Mouse (Mus musculus): ENCODE measurements at regions not wholly inside any gene's neighbourhood (a gene's known extent, or its start where the extent isn't known, plus 50 kb on each side); places are given as distances from the start of the nearest gene placed in this dataset.

DNA sequence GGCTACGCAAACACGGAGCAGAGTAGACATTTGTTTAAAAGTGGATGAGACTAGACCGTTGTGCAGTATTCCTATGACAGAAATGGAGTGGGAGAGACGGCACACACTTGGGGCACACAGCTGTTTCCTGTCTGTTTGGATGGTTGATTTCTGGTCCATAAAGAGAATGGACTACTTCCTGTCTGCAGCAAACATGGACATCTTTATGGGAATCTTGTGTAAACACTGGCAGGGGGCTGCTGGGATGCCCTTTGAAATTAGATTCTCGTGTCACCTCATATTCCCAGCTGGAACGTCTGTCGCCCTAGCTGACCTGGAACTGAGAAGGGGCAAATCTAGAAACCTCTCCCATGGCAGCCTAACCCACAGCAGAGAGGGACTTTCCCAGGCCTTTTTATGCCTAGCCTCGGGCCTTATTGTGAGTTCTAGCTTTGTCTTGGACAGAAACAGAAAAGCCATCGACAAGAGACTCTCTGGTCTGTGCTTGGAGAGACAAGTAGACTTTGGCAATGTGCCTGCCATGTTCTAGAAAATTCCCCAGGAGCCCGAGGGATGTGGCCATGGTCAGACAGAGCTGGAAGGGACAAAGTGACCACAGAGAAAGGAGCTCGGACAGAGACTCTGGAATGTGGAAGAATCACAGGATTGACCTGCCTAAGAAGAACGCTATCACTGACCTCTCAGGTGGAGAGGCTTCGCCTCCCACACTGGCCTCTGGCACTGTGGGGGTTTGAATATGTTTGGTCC lies 107.5 kb downstream of the Mis18a start:
- no peak for DNase-seq (ENCODE audit: low spot score)
- intact Hi-C loops (cut with DNase I): no loop called here

DNA sequence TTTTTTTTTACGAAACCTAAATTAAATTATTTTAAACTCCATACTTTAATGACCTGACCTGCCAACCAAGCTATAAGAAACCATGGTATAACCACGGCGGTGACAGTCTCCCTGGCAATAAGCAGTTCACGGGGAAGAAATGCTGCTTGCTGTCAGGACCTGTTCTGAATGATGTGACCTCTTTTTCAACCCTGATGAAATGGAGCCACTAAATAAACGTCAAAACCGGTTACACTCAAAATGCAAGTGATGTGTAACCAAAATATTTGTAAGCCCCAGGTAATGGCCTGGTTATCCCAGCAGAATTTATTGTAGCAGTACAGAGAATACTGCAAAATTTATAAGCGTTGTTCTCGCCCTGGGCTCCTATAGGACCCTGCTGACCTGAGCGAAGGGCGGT lies 111.4 kb downstream of the Mis18a start:
- DNase-seq (ENCODE audit: low spot score): no peak

DNA sequence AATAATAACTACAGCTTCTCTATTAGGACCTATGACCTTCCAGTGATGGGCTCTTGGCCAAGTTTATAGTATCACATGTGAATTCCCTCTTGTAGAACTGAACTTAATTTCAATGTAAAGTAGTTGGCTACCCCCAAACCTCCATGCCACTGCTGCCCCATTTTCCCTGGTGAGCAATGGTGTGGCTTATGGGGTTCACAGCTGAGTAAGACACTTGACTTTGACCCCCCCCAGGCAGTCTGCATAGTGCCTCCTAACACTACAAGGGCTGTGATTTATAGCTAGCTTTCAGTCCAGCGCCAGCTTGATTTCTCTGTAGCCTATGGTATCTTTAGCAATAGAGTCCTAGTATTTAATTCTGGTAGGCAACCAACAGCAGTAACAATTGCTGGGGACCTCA lies 113.1 kb downstream of the Mis18a start:
- DNase-seq (ENCODE audit: low spot score): no peak
- intact Hi-C loops (cut with DNase I): no loop called here

More for the DNA sequence above, 111.4 kb downstream of the Mis18a start:
- intact Hi-C loops (cut with DNase I): no loop called here

DNA sequence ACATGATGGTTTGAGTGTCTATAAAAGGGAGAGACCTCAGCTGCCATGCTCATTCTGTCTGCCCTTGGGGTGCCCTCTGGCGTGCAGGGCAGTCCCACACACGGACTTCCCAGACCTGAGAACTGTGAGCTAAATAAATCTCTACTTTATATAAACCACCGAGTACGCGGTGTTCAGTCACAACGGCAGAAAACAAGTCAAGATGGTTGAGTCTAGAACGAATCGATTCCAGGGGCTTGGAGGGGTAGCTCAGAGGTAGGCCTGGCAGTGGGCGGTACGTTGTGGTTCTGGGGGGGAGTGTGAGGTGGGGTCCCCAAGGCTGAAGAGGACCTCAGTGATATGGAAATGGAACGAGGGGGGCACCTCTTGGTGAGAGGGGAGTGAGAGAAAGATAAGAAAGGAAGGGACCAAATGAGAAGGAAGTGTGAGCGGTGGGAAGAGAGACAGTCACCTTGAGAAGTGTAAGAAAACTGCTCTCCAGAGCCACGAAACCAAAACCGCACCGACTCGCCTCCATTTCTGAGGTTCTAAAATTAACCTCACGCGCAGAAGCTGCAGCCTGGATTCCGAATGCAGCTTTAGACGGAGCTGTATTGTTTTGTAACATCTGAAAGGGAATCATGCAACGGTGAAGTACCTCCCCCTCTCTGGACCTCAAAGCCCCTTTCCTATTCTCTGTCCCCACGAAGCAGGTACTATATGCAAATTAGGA lies 117.0 kb downstream of the Mis18a start:
- intact Hi-C loops (cut with DNase I): no loop called here
- DNase-seq (ENCODE audit: low spot score): no peak

DNA sequence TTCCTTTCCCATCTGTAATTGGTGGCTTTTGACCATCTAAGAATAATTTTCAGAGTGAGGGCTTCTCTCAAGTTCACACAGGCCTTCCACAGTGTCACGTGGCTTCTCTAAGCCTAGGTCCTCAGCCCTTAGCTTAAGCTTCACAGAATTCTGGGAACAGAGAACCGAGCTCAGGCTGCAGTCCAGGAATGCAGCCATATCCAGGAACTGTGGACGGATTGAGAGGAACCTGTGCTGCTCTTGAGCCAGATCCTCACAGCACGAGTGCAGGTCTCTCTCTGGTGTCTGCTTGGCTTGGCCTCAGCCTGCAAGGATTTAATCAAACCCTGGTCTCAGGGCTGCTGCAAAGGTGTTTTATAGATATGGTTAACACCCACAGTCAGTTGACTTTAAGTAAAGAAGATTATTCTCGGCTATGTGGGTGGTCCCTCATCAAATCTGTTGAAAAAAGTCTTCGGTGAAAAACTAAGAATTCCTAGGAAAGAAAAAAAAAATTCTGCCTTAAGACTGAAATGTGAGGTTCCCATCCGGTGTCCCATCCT lies 127.8 kb downstream of the Mis18a start:
- intact Hi-C loops (cut with DNase I): no loop called here
- DNase-seq (ENCODE audit: low spot score): no peak

DNA sequence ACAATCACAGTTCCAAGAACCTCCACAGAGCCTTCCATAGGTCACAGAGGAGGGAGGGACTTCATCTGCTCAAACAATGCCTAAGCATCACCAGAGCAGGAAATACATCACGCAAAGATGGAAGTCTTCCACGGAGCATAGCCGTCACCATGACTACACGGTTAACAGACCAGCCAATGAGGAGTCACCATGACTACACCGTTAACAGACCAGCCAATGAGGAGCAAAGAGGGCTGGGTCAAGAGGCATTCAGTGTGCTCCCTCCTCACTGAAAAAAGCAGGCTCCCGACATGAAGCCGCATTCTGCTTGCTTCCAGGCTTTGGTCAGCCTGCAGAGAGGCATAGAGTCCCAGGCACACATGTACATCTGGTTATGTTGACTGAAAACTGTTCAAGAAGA lies 128.5 kb downstream of the Mis18a start:
- DNase-seq (ENCODE audit: low spot score): no peak
- intact Hi-C loops (cut with DNase I): no loop called here

DNA sequence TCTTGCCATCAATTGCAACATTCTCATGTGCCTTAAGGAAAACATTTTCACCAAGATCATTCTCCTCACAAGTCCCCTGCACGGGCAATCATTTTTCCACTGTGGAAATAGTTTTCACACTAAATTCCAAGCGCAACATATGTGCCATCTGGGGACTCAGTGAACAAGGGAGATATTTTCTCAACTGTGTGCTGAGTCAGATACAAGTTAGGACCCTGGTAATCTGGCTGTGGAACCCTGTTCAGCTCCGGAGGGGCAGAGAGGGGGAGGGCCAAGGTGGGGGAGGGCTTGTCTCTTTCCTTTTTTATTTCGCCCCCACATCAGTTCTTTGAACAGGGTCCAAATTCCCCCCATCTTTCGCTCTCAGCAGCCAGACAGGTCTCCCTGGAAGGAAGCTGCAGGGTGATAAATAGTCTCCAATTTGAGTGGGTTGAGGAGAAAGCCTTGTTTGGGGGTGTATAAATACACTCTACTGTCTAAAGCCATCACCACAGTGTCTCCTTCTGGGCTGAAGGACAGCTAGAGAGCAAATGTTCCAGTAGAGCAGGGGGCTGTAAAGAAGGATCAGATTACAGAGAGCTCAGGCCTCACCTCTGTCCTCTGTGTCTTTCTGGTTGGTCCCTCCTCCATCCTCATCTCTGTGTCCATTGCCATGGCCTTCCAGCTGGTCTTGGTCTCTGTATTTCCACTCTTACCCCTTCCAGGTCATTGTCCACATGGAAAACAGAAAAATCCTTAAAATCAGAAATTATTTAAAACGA lies 134.3 kb downstream of the Mis18a start:
- intact Hi-C loops (cut with DNase I): no loop called here
- no peak for DNase-seq (ENCODE audit: low spot score)

DNA sequence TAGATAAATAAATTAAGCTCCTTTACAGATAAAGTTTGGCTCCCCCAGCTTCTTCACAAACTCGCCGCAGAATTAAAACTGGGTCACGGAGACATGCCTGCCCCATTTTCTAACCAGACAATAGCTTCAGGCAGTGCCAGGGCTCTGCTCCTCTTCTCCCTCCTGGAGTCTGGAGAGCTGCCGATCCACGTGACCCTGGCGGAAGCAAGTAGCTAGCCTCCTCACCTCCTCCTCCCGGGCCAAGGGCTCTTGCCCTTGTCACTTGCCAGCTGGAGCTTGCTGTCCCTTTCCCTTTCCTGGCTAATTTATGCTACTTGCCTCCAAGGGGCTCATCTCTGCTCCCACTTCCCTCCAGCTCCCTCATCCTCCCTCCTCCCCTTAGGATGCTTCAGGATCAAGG lies 142.0 kb downstream of the Mis18a start:
- DNase-seq (ENCODE audit: low spot score): no peak
- intact Hi-C loops (cut with DNase I): no loop called here

DNA sequence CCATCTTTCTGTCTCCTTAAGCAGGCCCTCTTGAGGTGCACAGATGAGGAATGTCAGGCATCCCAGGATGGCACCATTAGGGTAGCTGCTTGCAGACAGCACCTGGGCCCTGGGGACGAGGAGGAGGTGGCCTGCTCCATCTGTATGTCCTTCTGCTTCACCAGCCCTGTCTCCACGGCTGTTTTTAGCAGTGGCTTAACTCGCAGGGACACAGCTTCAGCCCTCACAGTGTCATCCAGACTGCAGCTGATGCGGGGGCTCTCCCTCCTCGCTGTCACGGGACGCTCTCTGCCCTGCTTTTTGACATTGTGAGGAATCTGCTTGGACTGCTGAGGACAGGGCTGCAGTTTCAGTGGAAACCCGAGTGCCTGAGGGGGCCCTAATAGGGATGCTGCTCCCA lies 146.8 kb downstream of the Mis18a start:
- DNase-seq (ENCODE audit: low spot score): no peak
- intact Hi-C loops (cut with DNase I): no loop called here

DNA sequence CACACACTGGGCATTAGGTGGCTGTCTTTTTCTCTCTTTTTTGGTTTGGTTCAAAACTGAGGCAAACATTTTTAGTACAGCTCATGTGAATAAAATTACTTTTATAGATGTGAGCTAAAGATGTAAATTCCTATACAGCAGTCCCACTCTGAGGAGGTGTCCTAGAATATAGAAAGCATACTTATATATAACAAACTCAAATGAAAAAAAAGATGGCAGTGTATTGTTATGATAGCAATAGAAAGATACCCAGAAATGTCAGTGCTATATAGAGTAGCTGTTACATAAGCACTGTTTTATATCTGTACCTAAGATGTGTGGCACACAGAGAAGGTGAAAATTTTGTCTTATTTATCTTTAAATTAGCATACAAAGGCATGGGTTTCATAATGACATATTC lies 156.1 kb downstream of the Mis18a start:
- intact Hi-C loops (cut with DNase I): no loop called here

DNA sequence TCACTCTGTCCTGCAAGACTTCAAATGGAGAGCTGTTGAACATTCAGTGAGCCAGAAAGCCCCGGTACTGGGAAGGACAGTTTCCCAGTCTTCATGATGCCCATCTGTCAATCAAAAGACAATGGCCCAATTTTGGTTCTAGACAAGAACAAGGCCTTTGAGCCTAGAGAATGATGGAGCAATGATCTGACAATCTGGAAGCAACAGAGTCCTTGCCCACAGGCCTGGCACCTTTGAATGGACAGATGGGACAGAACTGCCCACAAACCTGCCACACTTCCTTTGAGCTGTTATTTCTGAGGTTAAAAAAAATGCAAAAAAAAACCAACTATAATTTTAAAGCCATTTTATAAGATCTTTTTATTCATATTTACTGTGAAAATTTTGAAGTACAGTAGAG lies 157.4 kb downstream of the Mis18a start:
- intact Hi-C loops (cut with DNase I): no loop called here
- DNase-seq (ENCODE audit: low spot score): no peak

More for the DNA sequence above, 156.1 kb downstream of the Mis18a start:
- DNase-seq (ENCODE audit: low spot score): no peak

DNA sequence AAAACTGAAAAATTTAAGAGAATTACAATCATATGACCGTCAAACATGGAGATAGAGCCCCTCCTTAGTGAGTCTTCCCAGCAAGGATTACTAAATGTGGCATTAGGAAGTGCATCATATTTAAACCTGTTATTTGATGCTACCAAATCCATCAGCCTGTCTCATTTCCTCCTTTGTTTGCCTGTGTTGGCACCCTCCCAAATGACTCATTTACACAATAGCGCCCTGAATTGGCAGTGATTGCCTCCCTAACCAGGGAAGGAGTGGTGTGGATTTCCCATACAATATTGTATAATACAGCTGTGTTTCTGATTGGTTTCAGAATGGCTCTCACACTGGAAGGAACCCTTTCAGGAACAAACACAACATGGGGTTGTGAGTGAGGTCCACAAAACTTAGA lies 162.0 kb downstream of the Mis18a start:
- no peak for DNase-seq (ENCODE audit: low spot score)
- intact Hi-C loops (cut with DNase I): no loop called here

DNA sequence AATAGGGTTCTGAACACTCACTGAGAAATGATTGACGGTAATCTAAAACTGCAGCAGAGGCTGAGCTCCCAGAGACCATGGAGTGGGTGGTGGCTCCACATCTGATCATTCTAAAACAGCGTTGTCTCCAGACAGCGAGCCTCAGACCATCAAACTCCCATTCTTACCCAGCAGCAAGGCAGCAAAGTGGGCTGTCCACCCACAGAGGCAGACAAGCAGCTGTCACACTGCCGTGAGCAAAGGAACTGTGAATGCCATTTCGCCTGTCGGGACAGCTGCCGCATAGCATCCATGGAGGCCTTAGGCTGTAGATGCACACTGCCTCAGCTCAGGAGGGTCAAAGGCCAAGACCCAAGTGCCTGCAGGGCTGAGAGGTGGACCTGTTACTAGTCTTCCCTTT lies 167.3 kb downstream of the Hunk start:
- intact Hi-C loops (cut with DNase I): no loop called here
- DNase-seq (ENCODE audit: low spot score): no peak

DNA sequence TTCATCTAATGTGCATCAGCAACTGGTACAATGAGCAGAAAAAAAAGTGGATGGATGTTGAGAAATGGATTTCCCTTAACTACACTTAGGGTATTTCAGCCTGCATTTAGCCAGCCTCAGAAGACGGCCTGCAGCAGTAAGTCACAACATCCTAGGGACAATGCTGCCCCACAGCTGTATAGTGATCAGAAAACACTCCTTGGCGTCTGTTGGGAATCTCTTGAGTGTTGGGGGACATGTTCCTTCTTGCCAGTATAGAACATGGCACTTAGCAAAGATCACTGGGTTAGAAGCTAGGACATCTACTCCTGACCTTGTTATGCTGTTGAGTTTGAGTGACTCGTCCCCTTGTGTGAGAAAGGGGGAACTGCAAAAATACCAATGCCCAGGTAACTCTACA lies 165.2 kb downstream of the Hunk start:
- no peak for DNase-seq (ENCODE audit: low spot score)

DNA sequence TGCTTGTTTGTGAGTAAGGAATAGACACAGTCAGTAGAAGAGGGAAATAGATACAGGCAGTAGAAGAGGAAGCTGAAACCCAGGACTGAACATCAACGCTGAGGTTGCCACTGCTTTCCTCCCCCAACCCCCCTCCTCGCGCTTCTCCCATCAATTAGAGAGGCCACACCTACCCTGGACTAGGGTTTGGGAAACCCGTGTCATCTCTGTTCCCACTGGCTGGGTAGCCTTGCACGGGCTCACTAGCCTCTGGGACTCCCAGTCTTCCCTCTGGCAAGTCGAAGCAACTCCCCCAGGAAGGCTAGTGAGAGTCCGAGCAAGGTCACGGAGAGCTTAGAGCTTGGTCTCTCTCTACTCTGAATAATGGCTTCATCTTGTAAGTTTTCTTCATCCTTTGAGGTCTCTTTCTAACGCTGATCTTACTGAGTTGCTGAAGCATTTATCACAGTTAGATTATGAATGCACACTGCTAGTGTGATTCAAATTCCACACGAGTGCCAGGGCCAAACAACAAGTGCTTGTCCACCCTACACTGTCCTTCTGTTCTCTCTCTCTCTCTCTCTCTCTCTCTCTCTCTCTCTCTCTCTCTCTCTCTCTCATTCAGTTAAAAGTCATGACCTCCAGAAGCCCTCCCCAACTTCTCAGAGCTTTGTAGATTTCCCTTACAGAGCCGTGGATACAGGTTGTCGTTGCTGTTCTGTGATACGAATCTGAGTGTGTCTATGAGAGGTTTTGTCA lies 164.4 kb downstream of the Hunk start:
- intact Hi-C loops (cut with DNase I): no loop called here
- no peak for DNase-seq (ENCODE audit: low spot score)

More for the DNA sequence above, 165.2 kb downstream of the Hunk start:
- intact Hi-C loops (cut with DNase I): no loop called here
